Mouse (Mus musculus): Measurements from ENCODE around the gene AI413582. TPM values are rescaled to one million over a fixed set of nuclear protein-coding genes. Genes with fewer than 3 reads are reported as not detected.

AI413582 gene
- polyA plus RNA-seq, 1 experiment from 2014 or later = 21.8 TPM

DNA sequence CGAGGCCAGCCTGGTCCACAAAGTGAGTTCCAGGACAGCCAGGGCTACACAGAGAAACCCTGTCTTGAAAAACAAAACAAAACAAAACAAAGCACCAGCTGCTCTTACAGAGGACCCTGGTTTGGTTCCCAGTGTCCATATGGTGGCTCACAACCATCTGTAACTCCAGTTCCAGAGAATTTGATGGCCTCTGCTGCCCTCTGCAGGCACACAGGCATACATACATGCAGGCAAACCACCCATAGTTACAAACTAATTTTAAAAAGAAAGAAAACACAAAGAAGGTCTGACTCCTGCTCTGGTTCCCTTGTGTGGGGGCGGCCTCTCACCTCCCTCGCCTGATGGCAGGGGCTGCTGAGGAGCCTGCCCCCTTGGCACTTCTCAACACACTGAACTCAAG, 32.2 kb downstream of the AI413582 start:
- 94% methylated on average over 3 of the region's 3 CpGs for WGBS
- no peak for ATAC-seq (ENCODE audit: insufficient read depth)
- no peak overlapping the region for H3K27ac ChIP-seq (ENCODE audit: low read depth)
- DNase-seq = peak; percentile 32
- no peaks in the 10 kb centered on the region for H3K36me3 ChIP-seq (ENCODE audit: insufficient read depth)
- no peak overlapping the region for H3K9ac ChIP-seq
- no peak overlapping the region for H3K4me3 ChIP-seq (ENCODE audit: low read depth, low read length)
- TF ChIP-seq CTCF (IDR thresholded peaks at IDR 0.05; ENCODE audit: low read depth) = 0 out of 2 replicates have a peak, but pooled peaks have one; percentile 16
- H3K4me2 ChIP-seq = no peak overlapping the region
- no peaks in the 10 kb centered on the region for H3K9me3 ChIP-seq (ENCODE audit: low read depth, low read length)
- H3K27me3 ChIP-seq (ENCODE audit: insufficient read depth, low read length) = no peaks in the 10 kb centered on the region
- H3K4me1 ChIP-seq (ENCODE audit: insufficient read depth) = no peaks in the 10 kb centered on the region

DNA sequence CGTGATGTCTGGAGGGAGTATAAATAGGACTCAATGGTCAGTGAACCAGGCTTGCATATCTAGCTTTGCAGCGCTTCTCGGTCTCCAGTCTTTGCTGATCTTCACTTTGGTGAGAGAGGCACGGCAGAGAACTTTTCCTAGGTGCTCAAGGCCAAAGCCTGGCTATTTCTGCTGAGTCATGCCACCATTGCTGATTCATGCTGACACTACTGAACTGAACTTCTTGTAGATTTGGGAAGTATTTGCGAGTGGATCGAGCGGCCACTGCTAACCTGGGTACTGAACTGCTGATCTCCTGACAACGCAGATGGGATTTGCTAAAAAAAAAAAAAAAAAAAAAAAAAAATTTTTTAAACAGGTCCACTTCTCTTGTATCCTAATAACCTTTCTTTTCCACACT, 33.5 kb downstream of the AI413582 start:
- 81% methylated on average over 8 of the region's 8 CpGs for WGBS
- Histone ChIP-seq H3K27me3 (ENCODE audit: insufficient read depth, low read length) (no peaks in the 10 kb centered on the region), H3K9ac (no peak overlapping the region), H3K9me3 (ENCODE audit: low read depth, low read length) (no peaks in the 10 kb centered on the region), H3K36me3 (ENCODE audit: insufficient read depth) (no peaks in the 10 kb centered on the region), H3K4me3 (ENCODE audit: low read depth, low read length) (no peak overlapping the region), H3K27ac (ENCODE audit: low read depth) (no peak overlapping the region), H3K4me1 (ENCODE audit: insufficient read depth) (no peaks in the 10 kb centered on the region), H3K4me2 (no peak overlapping the region)
- no peak for TF ChIP-seq CTCF (IDR thresholded peaks at IDR 0.05; ENCODE audit: low read depth)
- ATAC-seq (ENCODE audit: insufficient read depth) (no peak), DNase-seq (peak; percentile 16)

DNA sequence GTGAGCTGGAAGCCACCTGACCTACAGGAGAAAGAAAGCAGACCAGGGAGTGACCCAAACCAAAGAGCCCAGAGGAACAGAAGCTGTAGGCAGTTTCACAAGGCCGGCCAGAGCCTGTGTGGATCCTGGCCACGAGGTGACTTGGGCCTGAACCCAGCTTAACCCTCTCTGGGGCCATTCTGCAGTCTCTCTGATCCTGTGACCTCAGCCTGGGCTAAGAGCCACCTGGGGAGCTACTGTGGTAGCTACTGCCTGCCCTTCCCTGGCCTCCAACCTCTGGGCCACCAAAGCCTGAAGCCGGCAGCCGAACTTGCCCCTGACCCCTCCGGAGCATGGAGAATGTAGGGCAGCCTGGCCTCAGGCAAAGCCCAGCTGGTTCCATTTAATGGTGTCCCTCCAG, 36.8 kb downstream of the AI413582 start:
- DNase-seq (no peak), ATAC-seq (ENCODE audit: insufficient read depth) (no peak)
- Histone ChIP-seq H3K4me3 (ENCODE audit: low read depth, low read length) (no peak overlapping the region), H3K9ac (no peak overlapping the region), H3K9me3 (ENCODE audit: low read depth, low read length) (no peaks in the 10 kb centered on the region), H3K27ac (ENCODE audit: low read depth) (no peak overlapping the region), H3K4me1 (ENCODE audit: insufficient read depth) (no peaks in the 10 kb centered on the region), H3K4me2 (no peak overlapping the region), H3K36me3 (ENCODE audit: insufficient read depth) (no peaks in the 10 kb centered on the region), H3K27me3 (ENCODE audit: insufficient read depth, low read length) (no peaks in the 10 kb centered on the region)
- WGBS = 69% methylated on average over 5 of the region's 5 CpGs
- no peak for TF ChIP-seq CTCF (IDR thresholded peaks at IDR 0.05; ENCODE audit: low read depth)

DNA sequence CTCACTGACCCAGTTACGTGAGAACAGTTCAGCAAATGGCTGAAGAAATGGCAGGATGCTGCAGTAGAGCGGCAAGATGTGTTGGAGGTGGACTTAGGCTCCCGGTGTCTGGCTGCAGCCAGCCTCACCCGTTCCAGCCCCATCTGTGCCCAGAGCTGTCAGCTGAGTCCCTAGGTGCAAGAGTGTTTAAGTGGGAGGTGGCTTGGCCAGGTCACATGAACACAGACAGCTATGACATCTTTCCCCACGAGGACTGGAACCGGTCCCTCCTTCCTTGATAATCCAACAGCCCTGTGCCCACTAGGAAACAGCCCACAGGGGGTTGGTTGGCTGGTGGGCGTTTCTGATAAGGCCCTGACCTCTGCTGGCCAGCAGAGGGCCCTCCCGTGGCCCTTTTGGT, 37.5 kb downstream of the AI413582 start:
- Histone ChIP-seq H3K9ac (no peak overlapping the region), H3K4me3 (ENCODE audit: low read depth, low read length) (no peak overlapping the region), H3K9me3 (ENCODE audit: low read depth, low read length) (no peaks in the 10 kb centered on the region), H3K27me3 (ENCODE audit: insufficient read depth, low read length) (no peaks in the 10 kb centered on the region), H3K4me1 (ENCODE audit: insufficient read depth) (no peaks in the 10 kb centered on the region), H3K36me3 (ENCODE audit: insufficient read depth) (no peaks in the 10 kb centered on the region), H3K27ac (ENCODE audit: low read depth) (no peak overlapping the region), H3K4me2 (no peak overlapping the region)
- ATAC-seq (ENCODE audit: insufficient read depth) (no peak), DNase-seq (no peak)
- no peak for TF ChIP-seq CTCF (IDR thresholded peaks at IDR 0.05; ENCODE audit: low read depth)
- 48% methylated on average over 8 of the region's 8 CpGs for WGBS

DNA sequence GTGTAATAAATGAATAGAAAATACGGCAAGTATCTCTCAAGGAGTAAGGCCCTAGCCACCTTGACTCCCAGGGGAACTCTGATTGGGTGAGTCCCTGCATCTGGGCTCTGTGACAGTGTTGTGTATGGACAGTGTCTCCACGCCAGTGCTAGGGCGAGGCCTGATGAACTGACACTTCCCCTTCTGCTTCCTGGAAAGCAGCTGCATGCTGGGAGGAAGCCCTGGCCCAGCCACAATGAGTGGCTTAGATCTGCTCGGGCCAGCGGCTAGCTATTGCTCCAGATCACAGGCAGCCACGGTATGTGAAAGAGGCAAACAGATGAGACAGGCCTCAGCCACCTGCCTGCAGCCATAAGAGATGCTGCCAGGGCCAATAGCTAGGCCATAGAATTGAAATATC, 38.4 kb downstream of the AI413582 start:
- Histone ChIP-seq H3K4me1 (ENCODE audit: insufficient read depth) (no peaks in the 10 kb centered on the region), H3K4me3 (ENCODE audit: low read depth, low read length) (no peak overlapping the region), H3K36me3 (ENCODE audit: insufficient read depth) (no peaks in the 10 kb centered on the region), H3K9me3 (ENCODE audit: low read depth, low read length) (no peaks in the 10 kb centered on the region), H3K9ac (no peak overlapping the region), H3K27me3 (ENCODE audit: insufficient read depth, low read length) (no peaks in the 10 kb centered on the region; the same call in 1 of the 2 replicates), H3K27ac (ENCODE audit: low read depth) (no peak overlapping the region), H3K4me2 (no peak overlapping the region)
- 62% methylated on average over 6 of the region's 6 CpGs for WGBS
- TF ChIP-seq CTCF (IDR thresholded peaks at IDR 0.05; ENCODE audit: low read depth) = no peak
- ATAC-seq (ENCODE audit: insufficient read depth) (no peak), DNase-seq (no peak)

DNA sequence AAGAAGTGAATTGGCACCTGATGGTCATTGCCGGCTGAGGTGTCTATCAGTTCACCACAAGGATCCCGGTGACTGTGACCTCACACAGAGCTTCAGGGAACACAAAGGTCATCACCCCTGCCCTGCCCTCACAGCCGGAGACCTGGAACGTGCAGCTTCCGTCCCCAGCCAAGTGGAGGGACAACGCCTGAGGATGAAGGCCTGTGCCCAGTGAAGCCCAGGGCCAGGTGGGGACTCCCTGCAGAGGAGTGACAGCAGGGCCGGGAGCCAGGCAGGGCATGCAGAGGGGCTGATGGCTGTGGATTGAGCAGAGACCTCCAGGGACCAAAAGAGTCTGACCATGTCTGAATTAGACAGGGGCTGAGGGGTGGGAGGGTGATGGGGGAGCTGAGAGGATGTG, 42.4 kb downstream of the AI413582 start:
- Histone ChIP-seq H3K27ac (ENCODE audit: low read depth) (no peak overlapping the region), H3K9me3 (ENCODE audit: low read depth, low read length) (no peaks in the 10 kb centered on the region), H3K4me2 (no peak overlapping the region), H3K27me3 (ENCODE audit: insufficient read depth, low read length) (peaks cover 30% of the 10 kb centered on the region), H3K4me3 (ENCODE audit: low read depth, low read length) (no peak overlapping the region), H3K9ac (no peak overlapping the region; the same call in 1 of the 2 replicates), H3K36me3 (ENCODE audit: insufficient read depth) (no peaks in the 10 kb centered on the region), H3K4me1 (ENCODE audit: insufficient read depth) (no peaks in the 10 kb centered on the region)
- 54% methylated on average over 7 of the region's 7 CpGs for WGBS
- no peak for TF ChIP-seq CTCF (IDR thresholded peaks at IDR 0.05; ENCODE audit: low read depth)
- DNase-seq (no peak), ATAC-seq (ENCODE audit: insufficient read depth) (no peak)

DNA sequence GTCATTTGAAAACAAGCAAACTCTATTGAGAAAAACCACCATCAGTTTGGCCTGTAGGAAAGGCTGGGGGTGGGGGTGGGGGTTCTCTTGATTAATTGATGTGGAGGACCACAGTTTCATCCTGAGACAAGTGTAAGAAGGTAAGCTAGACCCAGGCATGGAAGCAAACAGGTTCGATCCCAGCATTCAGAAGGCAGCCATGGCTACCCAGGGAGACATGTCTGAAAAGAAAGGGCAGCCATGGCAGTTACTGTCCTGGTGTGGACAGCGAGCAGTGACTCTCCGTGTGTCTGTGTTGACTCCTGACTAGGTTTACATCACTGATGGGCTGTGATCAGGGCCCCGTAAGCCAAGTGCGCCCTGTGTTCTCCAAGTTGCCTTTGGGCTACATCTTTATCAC, 44.3 kb downstream of the AI413582 start, which contains the start of gene Grm4:
Grm4 (minus strand) TSS at position 101 of the 400 bp plus-strand sequence.
- no peak within 1 kb of the TSS for H3K4me2 ChIP-seq
- TF ChIP-seq CTCF (IDR thresholded peaks at IDR 0.05; ENCODE audit: low read depth) = no peak
- no peak within 1 kb of the TSS for H3K4me3 ChIP-seq (ENCODE audit: low read depth, low read length)
- H3K27ac ChIP-seq (ENCODE audit: low read depth) = no peak within 1 kb of the TSS
- H3K4me1 ChIP-seq (ENCODE audit: insufficient read depth) = no peaks in the 10 kb centered on the region
- H3K9ac ChIP-seq = no peak within 1 kb of the TSS
- H3K36me3 ChIP-seq (ENCODE audit: insufficient read depth) = no peaks in the 10 kb centered on the region
- ATAC-seq (ENCODE audit: insufficient read depth) (no peak), DNase-seq (no peak)
- WGBS = 73% methylated on average over 5 of the region's 5 CpGs
- no peaks in the 10 kb centered on the region for H3K9me3 ChIP-seq (ENCODE audit: low read depth, low read length)
- peaks cover 40% of the 10 kb centered on the region for H3K27me3 ChIP-seq (ENCODE audit: insufficient read depth, low read length)

DNA sequence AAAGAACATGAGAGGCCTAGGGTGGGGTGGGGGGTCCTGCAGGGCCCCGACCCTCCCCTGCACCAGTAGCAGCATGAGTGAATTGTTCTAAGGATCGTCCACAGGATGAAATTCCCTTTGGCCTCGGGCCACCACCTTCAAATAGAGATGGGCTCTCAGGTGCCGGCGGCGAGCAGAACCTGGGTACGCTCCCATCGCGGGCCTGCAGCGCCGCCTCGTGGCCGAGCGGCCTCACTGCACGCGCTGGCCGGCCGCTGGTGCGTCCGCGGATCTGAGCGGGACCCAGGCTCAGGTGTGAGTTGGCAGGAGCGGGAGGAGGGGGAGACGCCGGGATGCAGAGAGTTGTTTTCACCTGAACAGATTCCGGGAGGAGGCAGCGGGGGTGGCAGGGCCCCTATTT, 45.0 kb downstream of the AI413582 start:
- 1% methylated on average over 27 of the region's 27 CpGs for WGBS
- Histone ChIP-seq H3K4me1 (ENCODE audit: insufficient read depth) (no peaks in the 10 kb centered on the region), H3K4me3 (ENCODE audit: low read depth, low read length) (no peak overlapping the region), H3K9me3 (ENCODE audit: low read depth, low read length) (no peaks in the 10 kb centered on the region), H3K36me3 (ENCODE audit: insufficient read depth) (no peaks in the 10 kb centered on the region), H3K27me3 (ENCODE audit: insufficient read depth, low read length) (peaks cover 46% of the 10 kb centered on the region), H3K27ac (ENCODE audit: low read depth) (no peak overlapping the region), H3K4me2 (no peak overlapping the region), H3K9ac (no peak overlapping the region)
- DNase-seq (peak; percentile 76), ATAC-seq (ENCODE audit: insufficient read depth) (no peak)
- TF ChIP-seq CTCF (IDR thresholded peaks at IDR 0.05; ENCODE audit: low read depth) = peak; percentile 79

Measured in lung, embryonic 14.5 days (tissue).